Mouse (Mus musculus) cerebellum, adult 2 months (tissue): ENCODE results near the gene Ucp2.

Experiments
- CTCF ChIP-seq: fragments of 200-500 bp; IDR thresholded peaks from 2 replicates; pipeline ENCODE4 v1.5.1; 2011; ENCODE audit warnings: low read depth, mild to moderate bottlenecking, control low read depth, low read length, moderate library complexity, borderline replicate concordance; ENCODE audit not compliant: insufficient read depth
- POLR2A ChIP-seq: fragments of 200-500 bp; IDR thresholded peaks from 2 replicates; pipeline ENCODE4 v1.6.1; 2011; ENCODE audit warnings: low read length, control low read depth, borderline replicate concordance; ENCODE audit not compliant: insufficient read depth

DNA sequence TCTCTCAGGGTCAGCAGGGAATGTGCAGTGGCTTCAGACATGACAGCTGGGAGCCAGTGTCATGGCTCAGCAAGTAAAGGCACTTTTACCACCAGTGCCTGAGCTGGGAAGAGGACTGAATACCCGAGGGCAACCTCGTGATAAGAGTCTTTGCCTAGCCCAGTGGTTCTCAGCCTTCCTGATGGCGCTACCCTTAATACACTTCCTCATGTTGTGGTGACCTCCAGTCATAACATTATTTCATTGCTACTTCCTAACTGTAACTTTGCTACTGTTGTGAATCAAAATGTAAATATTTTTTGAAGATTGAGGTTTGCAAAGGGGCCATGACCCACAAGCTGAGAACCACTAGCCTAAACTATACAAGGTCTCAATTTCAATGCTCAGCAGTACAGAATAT lies 15.5 kb downstream of the Ucp2 start:
- TF ChIP-seq CTCF: no peak
- TF ChIP-seq POLR2A: no peak
